Mouse (Mus musculus): ENCODE measurements around the gene Rpl7a.

GRCm38 (mm10) chr2:26927745-26928476 is 17.3 kb downstream of the Rpl7a start:
- no peak for TF ChIP-seq CTCF (IDR thresholded peaks at IDR 0.05; ENCODE audit: insufficient read depth, low read depth, low read length)
- TF ChIP-seq POLR2A (IDR thresholded peaks at IDR 0.05; ENCODE audit: insufficient read depth, low read depth, low read length), result no peak

Data from olfactory bulb, adult 2 months (tissue).